Mouse (Mus musculus) C2C12 (cell line): ENCODE measurements around the gene 6820408C15Rik. TPM values are rescaled to one million over a fixed set of nuclear protein-coding genes. Genes with fewer than 3 reads are reported as not detected.

Experiments used
- H3K27me3 ChIP-seq: one replicate; pipeline ENCODE4 v1.6.1; 2011; ENCODE audit not compliant: control insufficient read depth, insufficient read depth, insufficient read length
- H3K36me3 ChIP-seq: one replicate; pipeline ENCODE4 v1.6.1; 2011; ENCODE audit not compliant: control insufficient read depth, insufficient read depth
- H3K4me3 ChIP-seq: one replicate; pipeline ENCODE4 v1.5.1; 2011; ENCODE audit warnings: mild to moderate bottlenecking, control low read depth; ENCODE audit not compliant: poor library complexity, insufficient read depth, severe bottlenecking
- H3K79me2 ChIP-seq: one replicate; pipeline ENCODE4 v1.6.1; 2011; ENCODE audit not compliant: control insufficient read depth, insufficient read depth
- H3K79me3 ChIP-seq: one replicate; pipeline ENCODE4 v1.6.1; 2011; ENCODE audit warnings: low read depth, control low read depth
- H3ac ChIP-seq: one replicate; pipeline ENCODE3; 2011; ENCODE audit warnings: low read depth; ENCODE audit not compliant: control insufficient read depth, insufficient read length
- CEBPB ChIP-seq: IDR thresholded peaks from one replicate; pipeline ENCODE4 v1.6.1; 2011; ENCODE audit warnings: low read depth, mild to moderate bottlenecking, control low read depth, moderate library complexity
- CTCF ChIP-seq: IDR thresholded peaks from one replicate; pipeline ENCODE4 v1.5.1; 2011; ENCODE audit not compliant: control insufficient read depth, insufficient read depth, insufficient read length
- FOSL1 ChIP-seq: IDR thresholded peaks from one replicate; pipeline ENCODE4 v1.8.0; 2011; ENCODE audit warnings: mild to moderate bottlenecking, low read length; ENCODE audit not compliant: poor library complexity, insufficient read depth, severe bottlenecking
- MAX ChIP-seq: IDR thresholded peaks from one replicate; pipeline ENCODE4 v1.6.1; 2011; ENCODE audit warnings: mild to moderate bottlenecking, control low read depth
- MYOD1 ChIP-seq: IDR thresholded peaks from one replicate; pipeline ENCODE4 v1.6.1; 2011; ENCODE audit warnings: low read depth; ENCODE audit not compliant: control insufficient read depth, insufficient read length
- MYOG ChIP-seq: IDR thresholded peaks from one replicate; pipeline ENCODE4 v1.6.1; 2011; ENCODE audit not compliant: control insufficient read depth, insufficient read length; ENCODE audit errors: extremely low read depth
- USF1 ChIP-seq: IDR thresholded peaks from one replicate; pipeline ENCODE4 v1.6.1; 2011; ENCODE audit warnings: low read depth, mild to moderate bottlenecking, control low read depth, moderate library complexity
- polyA plus RNA-seq: library from polyadenylated mRNA; unstranded; fragments of >200 nt; fragmentation: generic; extraction: Trizol; gene quantifications from one replicate; pipeline ENCODE4 v1.2.1, GENCODE M21; 2012; ENCODE audit warnings: missing spikeins

Gene 6820408C15Rik
- polyA plus RNA-seq, 1 experiment = 0.09 TPM

GRCm38 (mm10) chr2:152395271-152395920 lies 20.0 kb upstream of the 6820408C15Rik start:
- Histone ChIP-seq H3K36me3 (no peaks in the 10 kb centered on the region), H3K79me3 (no peaks in the 10 kb centered on the region), H3ac (no peak overlapping the region), H3K27me3 (no peaks in the 10 kb centered on the region), H3K4me3 (no peak overlapping the region), H3K79me2 (peaks cover 6% of the 10 kb centered on the region)
- TF ChIP-seq MYOD1 (no peak), CEBPB (no peak), MYOG (no peak), MAX (no peak), CTCF (no peak), FOSL1 (no peak), USF1 (no peak)

GRCm38 (mm10) chr2:152396110-152397003 lies 19.0 kb upstream of the 6820408C15Rik start:
- TF ChIP-seq MAX = no peak
- peak; percentile 15 for TF ChIP-seq CTCF
- no peak for TF ChIP-seq FOSL1
- Histone ChIP-seq H3ac (peak overlapping the region; percentile 12), H3K79me2 (peaks cover 6% of the 10 kb centered on the region), H3K79me3 (no peaks in the 10 kb centered on the region), H3K4me3 (peak overlapping the region; percentile 49), H3K27me3 (no peaks in the 10 kb centered on the region), H3K36me3 (no peaks in the 10 kb centered on the region)

- Histone ChIP-seq H3K79me2 (peaks cover 6% of the 10 kb centered on the region), H3K36me3 (no peaks in the 10 kb centered on the region), H3K27me3 (no peaks in the 10 kb centered on the region), H3ac (peak overlapping the region; percentile 86), H3K4me3 (peak overlapping the region; percentile 49), H3K79me3 (no peaks in the 10 kb centered on the region)
- no peak for TF ChIP-seq CTCF
- TF ChIP-seq MAX = peak; percentile 66
Observed at GRCm38 (mm10) chr2:152397004-152397589, 18.3 kb upstream of the 6820408C15Rik start.

GRCm38 (mm10) chr2:152397680-152398435 lies 17.5 kb upstream of the 6820408C15Rik start, which contains the start of gene Sox12:
Gene Sox12 (minus strand): TSS chr2:152398063.
- H3K79me3 ChIP-seq = no peaks in the 10 kb centered on the region
- H3K27me3 ChIP-seq = no peaks in the 10 kb centered on the region
- TF ChIP-seq MYOG (no peak), FOSL1 (no peak), USF1 (no peak), CTCF (no peak), MYOD1 (no peak), MAX (no peak), CEBPB (no peak)
- peak within 1 kb of the TSS; percentile 49 for H3K4me3 ChIP-seq
- H3K36me3 ChIP-seq = no peaks in the 10 kb centered on the region
- peak within 1 kb of the TSS; percentile 86 for H3ac ChIP-seq
- H3K79me2 ChIP-seq = peaks cover 6% of the 10 kb centered on the region

GRCm38 (mm10) chr2:152398691-152399090 lies 16.7 kb upstream of the 6820408C15Rik start:
- Histone ChIP-seq H3K4me3 (peak overlapping the region; percentile 49), H3ac (no peak overlapping the region), H3K79me3 (no peaks in the 10 kb centered on the region), H3K36me3 (no peaks in the 10 kb centered on the region), H3K27me3 (no peaks in the 10 kb centered on the region), H3K79me2 (peaks cover 6% of the 10 kb centered on the region)
- TF ChIP-seq MAX (peak; percentile 92), MYOD1 (no peak), FOSL1 (no peak)
